Mouse (Mus musculus): ENCODE results near the gene Vmn1r117.
"Not testable (repeated sequence)": the region's sequence is repeated elsewhere in the genome, so short reads cannot be mapped to it uniquely, and the experiment has no call there.

The Vmn1r117 gene

DNA sequence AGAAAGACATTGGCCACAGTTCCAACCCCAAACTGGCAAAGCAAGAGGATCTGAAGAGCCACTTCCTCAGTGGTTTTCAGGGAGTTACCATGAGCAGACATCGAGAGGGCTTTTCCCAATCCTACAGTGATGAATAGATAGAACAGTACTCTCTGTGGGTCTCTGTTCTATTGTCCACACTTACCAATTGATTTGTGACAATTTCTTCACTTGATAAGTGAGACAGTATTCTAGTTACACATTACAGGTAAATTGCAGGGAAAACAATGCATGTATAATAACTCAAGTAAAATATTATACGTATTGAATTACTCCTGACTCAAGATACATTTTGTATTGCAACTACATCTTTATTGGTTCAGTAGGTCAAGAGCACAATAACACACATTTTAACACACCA is at the start of gene Vmn1r117:
Vmn1r117 (minus strand) TSS at position 101 of the 400 bp plus-strand sequence.
- DNase-seq = not testable (repeated sequence)

DNA sequence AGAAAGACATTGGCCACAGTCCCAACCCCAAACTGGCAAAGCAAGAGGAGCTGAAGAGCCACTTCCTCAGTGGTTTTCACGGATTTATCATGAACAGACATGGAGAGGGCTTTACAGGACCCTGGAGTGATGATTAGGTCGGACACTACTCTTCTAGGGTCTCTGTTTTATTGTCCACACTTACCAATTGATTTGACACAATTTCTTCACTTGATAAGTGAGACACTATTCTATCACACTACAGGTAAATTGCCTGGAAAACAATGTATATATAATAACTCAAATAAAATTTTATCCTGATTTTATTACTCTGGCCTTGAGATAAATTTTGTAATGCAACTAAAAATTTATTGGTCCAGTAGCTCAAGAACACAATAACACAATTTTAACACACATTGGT is 28.3 kb upstream of the Vmn1r117 start, which contains the start of gene Vmn1r118:
Vmn1r118 (minus strand) TSS at position 101 of the 400 bp plus-strand sequence.
- DNase-seq = not testable (repeated sequence)

GRCm38 (mm10) chr7:20871956-20872355 is 12.0 kb downstream of the Vmn1r117 start, which contains the start of gene Vmn1r116:
Vmn1r116 (plus strand) TSS chr7:20872256.
- not testable (repeated sequence) for DNase-seq

DNA sequence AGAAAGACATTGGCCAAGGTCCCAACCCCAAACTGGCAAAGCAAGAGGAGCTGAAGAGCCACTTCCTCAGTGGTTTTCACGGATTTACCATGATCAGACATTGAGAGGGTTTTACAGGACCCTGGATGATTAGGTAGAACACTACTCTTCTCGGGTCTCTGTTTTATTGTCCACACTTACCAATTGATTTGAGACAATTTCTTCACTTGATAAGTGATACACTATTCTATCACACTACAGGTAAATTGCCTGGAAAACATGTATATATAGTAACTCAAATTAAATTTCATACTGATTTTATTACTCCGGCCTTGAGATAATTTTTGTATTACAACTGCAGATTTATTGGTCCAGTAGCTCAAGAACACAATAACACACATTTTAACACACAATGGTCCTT is 39.0 kb downstream of the Vmn1r117 start, which contains the start of gene Vmn1r115:
Vmn1r115 (minus strand) TSS at position 101 of the 400 bp plus-strand sequence.
- not testable (repeated sequence) for DNase-seq

All from liver (tissue).